8 mouse cellular contexts compared by ENCODE assay signal in the genomic region with DNA sequence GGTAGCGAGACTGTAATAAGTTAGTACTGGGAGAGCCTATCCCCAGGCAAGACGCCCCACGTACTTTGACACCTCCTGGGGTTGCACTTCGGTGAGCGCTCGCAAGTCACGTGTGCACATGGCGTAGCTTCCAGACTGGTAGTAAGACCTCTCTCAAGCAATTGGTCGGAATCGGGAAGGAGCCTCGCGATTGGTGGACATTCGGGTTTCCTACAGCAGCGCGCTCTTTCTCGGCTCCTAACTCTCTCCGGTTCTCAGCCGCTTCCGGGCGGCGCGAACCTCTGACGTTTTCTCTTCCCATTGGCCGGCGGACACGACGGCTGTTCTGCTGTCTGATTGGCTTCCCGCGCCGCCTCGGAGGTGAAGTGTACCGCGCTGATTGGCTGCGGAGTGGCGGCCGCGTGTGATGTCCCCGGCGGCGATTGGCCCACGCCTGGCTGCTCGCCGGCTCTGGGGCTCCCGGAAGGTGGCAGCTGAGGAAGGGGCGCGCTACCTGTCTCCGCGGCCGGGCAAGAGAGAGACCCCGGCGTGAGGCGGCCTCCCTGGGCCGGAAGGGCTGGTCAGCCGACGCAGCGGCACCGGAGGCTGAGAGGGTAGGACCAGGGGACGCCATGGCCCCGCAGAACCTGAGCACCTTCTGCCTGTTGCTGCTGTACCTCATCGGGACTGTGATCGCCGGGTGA. TPM values are rescaled to one million over a fixed set of nuclear protein-coding genes. Genes with fewer than 3 reads are reported as not detected.
DNase-seq lines count a peak whose midpoint lies in the region; ATAC-seq lines count a peak whose summit lies in the region.

A gene (minus strand): TSS at position 239 of the 683 bp plus-strand sequence.
A gene (plus strand): TSS at position 415 of the 683 bp plus-strand sequence.

- H3K27ac ChIP-seq in hindbrain, embryonic 16.5 days (ENCODE audit: low read depth, low read length): peak within 1 kb of the TSS; percentile 74
- peak within 1 kb of the TSS; percentile 67 for H3K27ac ChIP-seq in macrophage

- WGBS in hindbrain, embryonic 16.5 days: under 1% methylated on average over 62 of the region's 62 CpGs
- under 1% methylated on average over 60 of the region's 62 CpGs for WGBS in macrophage (ENCODE audit: missing documents)

- peak; percentile 95 for DNase-seq in WW6 (ENCODE audit: low read depth, low spot score)
- peak; percentile 97 to 98 for DNase-seq in cerebellum, postnatal 4 days (ENCODE audit: low spot score in 2 of 2)
- peak; percentile 98 for DNase-seq in gastrocnemius, adult 18-20 months (ENCODE audit: low spot score)
- peak; percentile 99 to 100 for DNase-seq in left cerebral cortex, adult 18-20 months (ENCODE audit: low spot score in 2 of 2)
- peak; percentile 100 for DNase-seq in right cerebral cortex, adult 18-20 months
- DNase-seq in urinary bladder, postnatal 10 days (ENCODE audit: low spot score): peak; percentile 96

- H3K9ac ChIP-seq in hindbrain, embryonic 16.5 days (ENCODE audit: low read depth, low read length): peak within 1 kb of the TSS; percentile 72

- H3K9me3 ChIP-seq in hindbrain, embryonic 16.5 days (ENCODE audit: control insufficient read depth, low read length): no peaks in the 10 kb centered on the region

- ATAC-seq in hindbrain, embryonic 16.5 days: peak; percentile 100

- peaks cover 88% of the 10 kb centered on the region for H3K79me2 ChIP-seq in macrophage (ENCODE audit: inconsistent target)

- peak within 1 kb of the TSS; percentile 66 for H3K4me3 ChIP-seq in hindbrain, embryonic 16.5 days (ENCODE audit: low read length)
- H3K4me3 ChIP-seq in macrophage (ENCODE audit: inconsistent target): peak within 1 kb of the TSS; percentile 92

- no peaks in the 10 kb centered on the region for H3K27me3 ChIP-seq in hindbrain, embryonic 16.5 days (replicated peaks; ENCODE audit: control insufficient read depth, insufficient read depth, low read length)

- peak within 1 kb of the TSS; percentile 85 for H3K4me2 ChIP-seq in hindbrain, embryonic 16.5 days (ENCODE audit: low read length)

- no peaks in the 10 kb centered on the region for H3K36me3 ChIP-seq in hindbrain, embryonic 16.5 days (ENCODE audit: control insufficient read depth, insufficient read depth, low read length)
- peaks cover 8% of the 10 kb centered on the region; the same call in 1 of the 2 replicates for H3K36me3 ChIP-seq in macrophage (ENCODE audit: inconsistent target)

- peaks cover 12% of the 10 kb centered on the region for H3K4me1 ChIP-seq in hindbrain, embryonic 16.5 days (ENCODE audit: control insufficient read depth, insufficient read depth, low read depth, low read length)

RNA-seq across cellular contexts. Expression of the first gene that starts in this region (rescaled TPM):
- 1 to 10 TPM; 7.2 to 7.9 TPM for total RNA-seq in gastrocnemius, adult 18-20 months (2021)
- polyA plus RNA-seq in hindbrain, embryonic 16.5 days (2015; fragmentation: Nextera tagmentation; extraction: Ambion mirVana): 20.1 and 23.5 TPM in 2 replicates
- total RNA-seq in left cerebral cortex, adult 18-20 months (2021): 10 to 100 TPM; 14.3 to 14.9 TPM
- total RNA-seq in macrophage (2018; cell fraction: chromatin; rRNA removed): 10 to 100 TPM in 20 of 26 experiments, 1 to 10 TPM in 6; 6.9 to 58.2 (median 23.5) TPM
- total RNA-seq in macrophage (2018; cell fraction: cytosol; rRNA removed): 10 to 100 TPM in 23 of 26 experiments, 1 to 10 TPM in 3; 5.6 to 20.5 (median 14.8) TPM
- total RNA-seq in macrophage (2018; cell fraction: nucleus; rRNA removed): 10 to 100 TPM in 24 of 26 experiments, 1 to 10 TPM in 2; 9.7 to 50.4 (median 23.2) TPM
- polyA plus RNA-seq in macrophage (2018): 13.2 to 17.4 TPM (median 13.6 TPM) in 3 replicates

RNA-seq across cellular contexts. Expression of the second gene that starts in this region (rescaled TPM):
- 10 to 100 TPM; 36.7 to 37.4 TPM for total RNA-seq in gastrocnemius, adult 18-20 months (2021)
- 96.8 and 104 TPM in 2 replicates for polyA plus RNA-seq in hindbrain, embryonic 16.5 days (2015; fragmentation: Nextera tagmentation; extraction: Ambion mirVana)
- 10 to 100 TPM; 67.1 to 67.8 TPM for total RNA-seq in left cerebral cortex, adult 18-20 months (2021)
- total RNA-seq in macrophage (2018; cell fraction: chromatin; rRNA removed): 10 to 100 TPM; 22.9 to 72.2 (median 51.5) TPM
- 100 to 1,000 TPM in 25 of 26 experiments, 10 to 100 TPM in 1; 93.4 to 197 (median 137) TPM for total RNA-seq in macrophage (2018; cell fraction: cytosol; rRNA removed)
- total RNA-seq in macrophage (2018; cell fraction: nucleus; rRNA removed): 100 to 1,000 TPM in 16 of 26 experiments, 10 to 100 TPM in 10; 42.8 to 213 (median 122) TPM
- polyA plus RNA-seq in macrophage (2018): 117 to 177 TPM (median 172 TPM) in 3 replicates

Comparison
In these comparisons a context has a peak if more than half of its experiments do, and no peak if none do; other contexts are left out.
1. Peak in every context shown above with its lines: DNase-seq, ATAC-seq, H3K4me3 ChIP-seq and H3K27ac ChIP-seq.